Mouse (Mus musculus) liver, adult 2 months (tissue): Measurements from ENCODE around the gene Abcd2.

ENCODE experiments used
- CTCF ChIP-seq: fragments of 200-500 bp; IDR thresholded peaks from 2 replicates; pipeline ENCODE4 v1.5.1; 2011; ENCODE audit warnings: low read depth, low read length, control low read depth
- POLR2A ChIP-seq: fragments of 200-500 bp; IDR thresholded peaks from 2 replicates; pipeline ENCODE4 v1.6.1; 2011; ENCODE audit warnings: low read length, control low read depth; ENCODE audit not compliant: insufficient read depth; ENCODE audit errors: extremely low read depth

- TF ChIP-seq CTCF: peak; percentile 53
- no peak for TF ChIP-seq POLR2A
Observed at GRCm38 (mm10) chr15:91165021-91165420, 26.6 kb downstream of the Abcd2 start.
